Comparison of ENCODE assay signal across 9 mouse cellular contexts in genomic region chr17:35044904-35045806, GRCm38 (mm10). TPM values are rescaled to one million over a fixed set of nuclear protein-coding genes. Genes with fewer than 3 reads are reported as not detected.
DNase-seq lines count a peak whose midpoint lies in the region; ATAC-seq and TF ChIP-seq lines count a peak whose summit lies in the region.
"Had no signal": no experiment of that assay in that cellular context is flagged by ENCODE, and none has a peak within 500 bp of the region (broad histone marks: within the 10 kb centered on the region; RNA-seq: fewer than 3 reads in every experiment).

No protein-coding gene starts in this region.

- no peak; the same call in 1 of the 2 replicates for TF ChIP-seq EP300 in lung, postnatal 0 days (IDR thresholded peaks at IDR 0.05)

- peak overlapping the region; percentile 91 for H3K27ac ChIP-seq in lung, postnatal 0 days (ENCODE audit: low read length)
- peak overlapping the region; percentile 98 for H3K27ac ChIP-seq in forebrain, embryonic 10.5 days
- no peak overlapping the region for H3K27ac ChIP-seq in limb, embryonic 15.5 days
- H3K27ac ChIP-seq in stomach, embryonic 15.5 days = peak overlapping the region; percentile 98

- no peaks in the 10 kb centered on the region for H3K27me3 ChIP-seq in lung, postnatal 0 days (replicated peaks; ENCODE audit: insufficient read depth, low read length)
- H3K27me3 ChIP-seq in forebrain, embryonic 10.5 days (ENCODE audit: poor library complexity, severe bottlenecking) = no peaks in the 10 kb centered on the region
- H3K27me3 ChIP-seq in limb, embryonic 15.5 days = no peaks in the 10 kb centered on the region
- no peaks in the 10 kb centered on the region for H3K27me3 ChIP-seq in stomach, embryonic 15.5 days (replicated peaks)

- H3K4me2 ChIP-seq in lung, postnatal 0 days (replicated peaks; ENCODE audit: low read depth, low read length) = peak overlapping the region; percentile 99
- H3K4me2 ChIP-seq in limb, embryonic 15.5 days = peak overlapping the region; percentile 97
- H3K4me2 ChIP-seq in stomach, embryonic 15.5 days = peak overlapping the region; percentile 98

- H3K4me1 ChIP-seq in lung, postnatal 0 days (ENCODE audit: insufficient read depth, low read depth, low read length) = peaks cover 20% of the 10 kb centered on the region; the same call in 1 of the 2 replicates
- peaks cover 54% of the 10 kb centered on the region for H3K4me1 ChIP-seq in forebrain, embryonic 10.5 days
- peaks cover 43% of the 10 kb centered on the region for H3K4me1 ChIP-seq in limb, embryonic 15.5 days
- peaks cover 36% of the 10 kb centered on the region for H3K4me1 ChIP-seq in stomach, embryonic 15.5 days

- H3K36me3 ChIP-seq in lung, postnatal 0 days (ENCODE audit: insufficient read depth, low read length) = no peaks in the 10 kb centered on the region
- H3K36me3 ChIP-seq in forebrain, embryonic 10.5 days (replicated peaks) = no peaks in the 10 kb centered on the region
- H3K36me3 ChIP-seq in limb, embryonic 15.5 days = no peaks in the 10 kb centered on the region
- no peaks in the 10 kb centered on the region for H3K36me3 ChIP-seq in stomach, embryonic 15.5 days

- no peak overlapping the region for H3K9ac ChIP-seq in lung, postnatal 0 days (replicated peaks; ENCODE audit: low read depth)
- H3K9ac ChIP-seq in limb, embryonic 15.5 days = no peak overlapping the region
- no peak overlapping the region for H3K9ac ChIP-seq in stomach, embryonic 15.5 days

- no peaks in the 10 kb centered on the region for H3K9me3 ChIP-seq in lung, postnatal 0 days (ENCODE audit: low read length)
- H3K9me3 ChIP-seq in forebrain, embryonic 10.5 days = no peaks in the 10 kb centered on the region
- no peaks in the 10 kb centered on the region for H3K9me3 ChIP-seq in limb, embryonic 15.5 days
- H3K9me3 ChIP-seq in stomach, embryonic 15.5 days = no peaks in the 10 kb centered on the region

- ATAC-seq in lung, postnatal 0 days = no peak
- no peak for ATAC-seq in limb, embryonic 15.5 days (ENCODE audit: insufficient number of reproducible peaks, low FRiP score, low TSS enrichment, low read depth)
- ATAC-seq in stomach, embryonic 15.5 days (ENCODE audit: insufficient read depth, low FRiP score, low read depth) = no peak
- no peak for ATAC-seq in granulocyte monocyte progenitor cell, adult 5-6 weeks (replicated peaks; ENCODE audit: poor library complexity, severe bottlenecking)
- no peak for ATAC-seq in CD4-positive, CD25-positive, alpha-beta regulatory T cell, adult 4 months

- no peak for DNase-seq in lung, postnatal 0 days (ENCODE audit: low spot score)
- DNase-seq in lung, adult 18-20 months = no peak
- no peak for DNase-seq in forebrain, embryonic 10.5 days (ENCODE audit: extremely low spot score, low spot score)
- DNase-seq in cerebellum, adult 9-11 months = no peak
- DNase-seq: adrenal gland, postnatal 36 days had no signal

- no peak overlapping the region; the same call in 1 of the 2 replicates for H3K4me3 ChIP-seq in lung, postnatal 0 days (ENCODE audit: low read depth, low read length)
- peak overlapping the region; percentile 70 for H3K4me3 ChIP-seq in forebrain, embryonic 10.5 days
- H3K4me3 ChIP-seq in limb, embryonic 15.5 days = peak overlapping the region; percentile 59
- peak overlapping the region; percentile 62 for H3K4me3 ChIP-seq in stomach, embryonic 15.5 days (replicated peaks)

- 53% methylated on average over 7 of the region's 7 CpGs for WGBS in lung, postnatal 0 days
- WGBS in forebrain, embryonic 10.5 days = 87% methylated on average over 7 of the region's 7 CpGs
- WGBS in limb, embryonic 15.5 days = 81% methylated on average over 7 of the region's 7 CpGs
- 67% methylated on average over 7 of the region's 7 CpGs for whole genome bisulfite sequencing in stomach, embryonic 15.5 days

- TF ChIP-seq CTCF in lung, postnatal 0 days (IDR thresholded peaks at IDR 0.05) = no peak

RNA-seq across cellular contexts. Expression of gene Msh5, which starts 1.4 kb away (rescaled TPM):
- polyA plus RNA-seq in lung, postnatal 0 days (2015; fragmentation: Nextera tagmentation; extraction: Ambion mirVana) = 1.8 and 2.4 TPM in 2 replicates
- 4.3 and 5.1 TPM in 2 replicates for polyA plus RNA-seq in forebrain, embryonic 10.5 days (2016; fragmentation: Nextera tagmentation; extraction: Ambion mirVana)
- polyA plus RNA-seq in limb, embryonic 15.5 days (2015; fragmentation: Nextera tagmentation; extraction: Ambion mirVana) = 3.0 and 3.5 TPM in 2 replicates
- polyA plus RNA-seq in stomach, embryonic 15.5 days (2015; fragmentation: Nextera tagmentation; extraction: Ambion mirVana) = 3.8 and 4.8 TPM in 2 replicates
- 0.19 and 6.8 TPM in 2 replicates for total RNA-seq in granulocyte monocyte progenitor cell, adult 5-6 weeks (2014; fragmentation: Nextera tagmentation)
- total RNA-seq in granulocyte monocyte progenitor cell, adult 5-6 weeks (2017) = 0.62 and 3.6 TPM in 2 replicates
- 1 to 10 TPM; 1.8 to 2.5 TPM for polyA plus RNA-seq in CD4-positive, CD25-positive, alpha-beta regulatory T cell, adult 4 months (2017; shearing (Covaris generic))

RNA-seq across cellular contexts. Expression of gene Clic1, which starts 4.6 kb away (rescaled TPM):
- polyA plus RNA-seq in lung, postnatal 0 days (2015; fragmentation: Nextera tagmentation; extraction: Ambion mirVana) = 343 and 355 TPM in 2 replicates
- 174 and 179 TPM in 2 replicates for polyA plus RNA-seq in forebrain, embryonic 10.5 days (2016; fragmentation: Nextera tagmentation; extraction: Ambion mirVana)
- polyA plus RNA-seq in limb, embryonic 15.5 days (2015; fragmentation: Nextera tagmentation; extraction: Ambion mirVana) = 351 and 363 TPM in 2 replicates
- 361 and 363 TPM in 2 replicates for polyA plus RNA-seq in stomach, embryonic 15.5 days (2015; fragmentation: Nextera tagmentation; extraction: Ambion mirVana)
- 231 and 245 TPM in 2 replicates for total RNA-seq in granulocyte monocyte progenitor cell, adult 5-6 weeks (2014; fragmentation: Nextera tagmentation)
- 268 and 347 TPM in 2 replicates for total RNA-seq in granulocyte monocyte progenitor cell, adult 5-6 weeks (2017)
- polyA plus RNA-seq in CD4-positive, CD25-positive, alpha-beta regulatory T cell, adult 4 months (2017; shearing (Covaris generic)) = 100 to 1,000 TPM; 490 to 619 TPM

RNA-seq across cellular contexts. Expression of gene Ddah2, which starts 13.7 kb away (rescaled TPM):
- 238 and 247 TPM in 2 replicates for polyA plus RNA-seq in lung, postnatal 0 days (2015; fragmentation: Nextera tagmentation; extraction: Ambion mirVana)
- 414 and 441 TPM in 2 replicates for polyA plus RNA-seq in forebrain, embryonic 10.5 days (2016; fragmentation: Nextera tagmentation; extraction: Ambion mirVana)
- 321 and 336 TPM in 2 replicates for polyA plus RNA-seq in limb, embryonic 15.5 days (2015; fragmentation: Nextera tagmentation; extraction: Ambion mirVana)
- polyA plus RNA-seq in stomach, embryonic 15.5 days (2015; fragmentation: Nextera tagmentation; extraction: Ambion mirVana) = 210 and 216 TPM in 2 replicates
- total RNA-seq in granulocyte monocyte progenitor cell, adult 5-6 weeks (2014; fragmentation: Nextera tagmentation) = 3.4 TPM in 1 of 2 replicates, not detected in the other
- 0.57 and 3.7 TPM in 2 replicates for total RNA-seq in granulocyte monocyte progenitor cell, adult 5-6 weeks (2017)
- polyA plus RNA-seq in CD4-positive, CD25-positive, alpha-beta regulatory T cell, adult 4 months (2017; shearing (Covaris generic)) = 1 to 10 TPM; 1.1 to 6.3 TPM

RNA-seq across cellular contexts. Expression of gene Sapcd1, which starts 17.3 kb away (rescaled TPM):
- 1.7 TPM in 2 replicates for polyA plus RNA-seq in lung, postnatal 0 days (2015; fragmentation: Nextera tagmentation; extraction: Ambion mirVana)
- 3.0 and 4.1 TPM in 2 replicates for polyA plus RNA-seq in forebrain, embryonic 10.5 days (2016; fragmentation: Nextera tagmentation; extraction: Ambion mirVana)
- 8.9 and 9.4 TPM in 2 replicates for polyA plus RNA-seq in limb, embryonic 15.5 days (2015; fragmentation: Nextera tagmentation; extraction: Ambion mirVana)
- polyA plus RNA-seq in stomach, embryonic 15.5 days (2015; fragmentation: Nextera tagmentation; extraction: Ambion mirVana) = 13.2 and 14.8 TPM in 2 replicates
- 2.5 TPM in 1 of 2 replicates, not detected in the other for total RNA-seq in granulocyte monocyte progenitor cell, adult 5-6 weeks (2014; fragmentation: Nextera tagmentation)
- total RNA-seq in granulocyte monocyte progenitor cell, adult 5-6 weeks (2017) = 0.90 TPM in 1 of 2 replicates, not detected in the other
- 1 to 10 TPM; 2.7 to 2.8 TPM for polyA plus RNA-seq in CD4-positive, CD25-positive, alpha-beta regulatory T cell, adult 4 months (2017; shearing (Covaris generic))

RNA-seq across cellular contexts. Expression of gene Ly6g6c, which starts 20.0 kb away (rescaled TPM):
- 3.5 and 4.9 TPM in 2 replicates for polyA plus RNA-seq in lung, postnatal 0 days (2015; fragmentation: Nextera tagmentation; extraction: Ambion mirVana)
- polyA plus RNA-seq in forebrain, embryonic 10.5 days (2016; fragmentation: Nextera tagmentation; extraction: Ambion mirVana) = 0.25 TPM in 1 of 2 replicates, not detected in the other
- 181 and 203 TPM in 2 replicates for polyA plus RNA-seq in limb, embryonic 15.5 days (2015; fragmentation: Nextera tagmentation; extraction: Ambion mirVana)
- polyA plus RNA-seq in stomach, embryonic 15.5 days (2015; fragmentation: Nextera tagmentation; extraction: Ambion mirVana) = 6.2 and 17.2 TPM in 2 replicates
- not detected in 2 replicates for total RNA-seq in granulocyte monocyte progenitor cell, adult 5-6 weeks (2014; fragmentation: Nextera tagmentation)
- not detected in 2 replicates for total RNA-seq in granulocyte monocyte progenitor cell, adult 5-6 weeks (2017)
- polyA plus RNA-seq in CD4-positive, CD25-positive, alpha-beta regulatory T cell, adult 4 months (2017; shearing (Covaris generic)) = not detected

Comparison
In these comparisons a context has a peak if more than half of its experiments do, and no peak if none do; other contexts are left out.
1. RNA of gene Ddah2, which starts 13.7 kb away (polyA plus RNA-seq): 414 to 441 TPM in forebrain, embryonic 10.5 days, 321 to 336 TPM in limb, embryonic 15.5 days, 238 to 247 TPM in lung, postnatal 0 days and 210 to 216 TPM in stomach, embryonic 15.5 days; 1.1 to 6.3 TPM in CD4-positive, CD25-positive, alpha-beta regulatory T cell, adult 4 months; every median in the first group is over 10 times any median in the second.
2. Peak in every context shown above with its lines, with median percentiles within 50 percentile points of each other: H3K4me2 ChIP-seq.